Mouse (Mus musculus) heart, embryonic 11.5 days (tissue): ENCODE data around the gene Astn2. TPM values are rescaled to one million over a fixed set of nuclear protein-coding genes. Genes with fewer than 3 reads are reported as not detected.

ENCODE experiments used
- ATAC-seq: fragments of 200-750 bp; cut with Nextera tagmentation; replicated peaks from 2 replicates; pipeline ENCODE4 v1.8.0; 2017; ENCODE audit warnings: moderate library complexity; ENCODE audit not compliant: insufficient number of reproducible peaks, low FRiP score, low TSS enrichment
- H3K27ac ChIP-seq: fragments of 300-500 bp; sonication (generic); 2 replicates; pipeline ENCODE4 v1.5.1; 2014; ENCODE audit warnings: mild to moderate bottlenecking, low read depth, low read length
- H3K27me3 ChIP-seq: fragments of 300-500 bp; sonication (generic); 2 replicates; pipeline ENCODE4 v1.6.1; 2014; ENCODE audit warnings: mild to moderate bottlenecking, low read length, mixed read lengths; ENCODE audit not compliant: control insufficient read depth, insufficient read depth
- H3K36me3 ChIP-seq: fragments of 300-500 bp; sonication (generic); 2 replicates; pipeline ENCODE4 v1.6.1; 2014; ENCODE audit warnings: mild to moderate bottlenecking, low read length, moderate library complexity, mixed read lengths; ENCODE audit not compliant: control insufficient read depth, insufficient read depth
- H3K4me1 ChIP-seq: fragments of 300-500 bp; sonication (generic); 2 replicates; pipeline ENCODE4 v1.6.1; 2014; ENCODE audit warnings: low read length; ENCODE audit not compliant: control insufficient read depth, insufficient read depth
- H3K4me2 ChIP-seq: fragments of 300-500 bp; sonication (generic); 2 replicates; pipeline ENCODE4 v1.6.1; 2014; ENCODE audit warnings: mild to moderate bottlenecking, moderate library complexity
- H3K4me3 ChIP-seq: fragments of 300-500 bp; sonication (generic); 2 replicates; pipeline ENCODE4 v1.5.1; 2014; ENCODE audit warnings: low read depth, low read length
- H3K9ac ChIP-seq: fragments of 300-500 bp; sonication (generic); 2 replicates; pipeline ENCODE4 v1.6.1; 2014; ENCODE audit warnings: mild to moderate bottlenecking, low read depth, low read length, moderate library complexity
- H3K9me3 ChIP-seq: fragments of 300-500 bp; sonication (generic); replicated peaks from 2 replicates; pipeline ENCODE4 v1.6.1; 2016; ENCODE audit warnings: low read length; ENCODE audit not compliant: control insufficient read depth
- WGBS: fragments of 180-500 bp; shearing (Covaris S2); extraction: QIAGEN DNeasy Blood & Tissue Kit; methylation state at CpG from one replicate; pipeline ENCODE4 v1.1.7; 2014; ENCODE audit not compliant: insufficient replicate concordance; 5-methylcytosine and 5-hydroxymethylcytosine counted together
- polyA plus RNA-seq: library from polyadenylated mRNA; unstranded; fragments of >200 nt; fragmentation: Nextera tagmentation; extraction: Ambion mirVana; gene quantifications from 2 replicates; pipeline ENCODE4 v1.2.1, GENCODE M21; 2014

Gene Astn2
- polyA plus RNA-seq, 1 experiment from 2014 or later: 0.14 TPM

GRCm38 (mm10) chr4:66402611-66403010 lies 1.8 kb downstream of the Astn2 start:
- no peak overlapping the region for H3K27ac ChIP-seq
- no peaks in the 10 kb centered on the region; the same call in 1 of the 2 replicates for H3K4me1 ChIP-seq
- peak overlapping the region; percentile 69 for H3K4me3 ChIP-seq
- H3K36me3 ChIP-seq: no peaks in the 10 kb centered on the region
- WGBS: under 1% methylated on average over 24 of the region's 24 CpGs
- no peak for ATAC-seq
- H3K27me3 ChIP-seq: peaks cover 44% of the 10 kb centered on the region
- no peak overlapping the region for H3K9ac ChIP-seq
- H3K4me2 ChIP-seq: peak overlapping the region; percentile 98
- H3K9me3 ChIP-seq: no peaks in the 10 kb centered on the region

DNA sequence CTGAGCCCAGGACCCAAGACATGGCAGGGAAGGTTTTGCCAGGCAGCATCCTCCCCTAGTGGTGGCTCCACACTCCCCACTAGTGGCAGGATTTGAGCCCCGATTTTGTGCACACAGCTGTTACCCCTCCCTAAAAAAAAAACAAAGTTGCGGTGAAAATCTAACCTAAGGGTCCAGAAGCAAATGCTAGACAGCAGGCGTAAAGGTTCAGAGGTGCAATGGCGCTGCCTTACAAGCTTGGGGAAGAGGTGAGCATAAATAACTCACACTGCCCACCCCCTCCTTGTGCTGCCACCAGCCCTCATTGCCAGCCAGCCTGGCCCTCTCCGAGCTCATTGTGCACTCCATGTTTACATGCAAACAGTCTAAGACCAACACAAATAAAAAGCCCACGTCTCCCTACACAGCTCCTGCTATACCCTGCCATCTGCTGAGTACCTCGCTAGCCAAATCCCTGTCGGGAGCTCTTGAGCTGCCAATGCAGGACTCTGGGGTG lies 3.2 kb downstream of the Astn2 start:
- H3K9me3 ChIP-seq: no peaks in the 10 kb centered on the region
- no peaks in the 10 kb centered on the region for H3K36me3 ChIP-seq
- H3K4me1 ChIP-seq: no peaks in the 10 kb centered on the region; the same call in 1 of the 2 replicates
- peaks cover 44% of the 10 kb centered on the region for H3K27me3 ChIP-seq
- no peak overlapping the region for H3K4me3 ChIP-seq
- H3K27ac ChIP-seq: no peak overlapping the region
- ATAC-seq: no peak
- H3K9ac ChIP-seq: no peak overlapping the region
- H3K4me2 ChIP-seq: no peak overlapping the region
- 24% methylated on average over 8 of the region's 8 CpGs for WGBS

GRCm38 (mm10) chr4:66399066-66399465 lies 5.3 kb downstream of the Astn2 start:
- peaks cover 31% of the 10 kb centered on the region for H3K27me3 ChIP-seq
- 54% methylated on average over 4 of the region's 4 CpGs for WGBS
- H3K9me3 ChIP-seq: no peaks in the 10 kb centered on the region
- no peaks in the 10 kb centered on the region for H3K36me3 ChIP-seq
- no peak overlapping the region for H3K9ac ChIP-seq
- no peak for ATAC-seq
- no peak overlapping the region for H3K27ac ChIP-seq
- H3K4me3 ChIP-seq: no peak overlapping the region
- no peaks in the 10 kb centered on the region; the same call in 1 of the 2 replicates for H3K4me1 ChIP-seq
- H3K4me2 ChIP-seq: no peak overlapping the region

DNA sequence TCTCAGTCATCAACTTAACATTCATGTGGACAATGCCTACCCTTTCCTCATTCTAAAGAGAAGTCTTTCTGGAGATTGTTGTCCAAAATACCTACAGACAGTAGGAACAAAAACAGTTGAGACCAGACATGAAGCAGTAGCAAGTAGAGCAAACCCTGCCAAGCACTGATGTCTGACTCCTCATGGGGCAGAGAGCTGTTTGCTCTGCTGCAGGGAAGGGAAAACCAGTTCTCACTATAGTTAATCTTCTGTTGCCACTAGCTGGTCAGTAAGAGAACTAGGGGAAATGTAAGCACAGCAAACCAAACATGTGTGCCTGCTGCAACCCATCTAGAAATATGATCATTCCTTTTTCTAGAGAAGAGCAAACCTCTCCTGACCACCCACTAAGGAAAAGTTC lies 7.2 kb downstream of the Astn2 start:
- no peak overlapping the region for H3K4me3 ChIP-seq
- H3K36me3 ChIP-seq: no peaks in the 10 kb centered on the region
- no peaks in the 10 kb centered on the region for H3K4me1 ChIP-seq
- H3K27me3 ChIP-seq: peaks cover 13% of the 10 kb centered on the region
- no peaks in the 10 kb centered on the region for H3K9me3 ChIP-seq
- no peak for ATAC-seq
- no peak overlapping the region for H3K27ac ChIP-seq
- no peak overlapping the region for H3K4me2 ChIP-seq
- no peak overlapping the region for H3K9ac ChIP-seq

GRCm38 (mm10) chr4:66393294-66393693 lies 11.1 kb downstream of the Astn2 start:
- H3K36me3 ChIP-seq: no peaks in the 10 kb centered on the region
- 67% methylated on average over 4 of the region's 4 CpGs for WGBS
- ATAC-seq: no peak

GRCm38 (mm10) chr4:66390480-66390879 lies 13.9 kb downstream of the Astn2 start:
- H3K4me3 ChIP-seq: no peak overlapping the region
- 18% methylated on average over 4 of the region's 4 CpGs for WGBS
- no peak overlapping the region for H3K9ac ChIP-seq
- no peaks in the 10 kb centered on the region for H3K27me3 ChIP-seq
- no peak overlapping the region for H3K4me2 ChIP-seq
- ATAC-seq: no peak
- no peaks in the 10 kb centered on the region for H3K4me1 ChIP-seq
- H3K9me3 ChIP-seq: no peaks in the 10 kb centered on the region
- no peaks in the 10 kb centered on the region for H3K36me3 ChIP-seq
- H3K27ac ChIP-seq: no peak overlapping the region

More at GRCm38 (mm10) chr4:66393294-66393693, 11.1 kb downstream of the Astn2 start:
- Histone ChIP-seq H3K4me3 (no peak overlapping the region), H3K27me3 (no peaks in the 10 kb centered on the region), H3K27ac (no peak overlapping the region), H3K9ac (no peak overlapping the region), H3K4me1 (no peaks in the 10 kb centered on the region), H3K9me3 (no peaks in the 10 kb centered on the region), H3K4me2 (no peak overlapping the region)

GRCm38 (mm10) chr4:66378586-66378985 lies 25.8 kb downstream of the Astn2 start:
- Histone ChIP-seq H3K4me2 (no peak overlapping the region), H3K4me3 (no peak overlapping the region), H3K36me3 (no peaks in the 10 kb centered on the region), H3K27me3 (no peaks in the 10 kb centered on the region), H3K9me3 (no peaks in the 10 kb centered on the region; the same call in 1 of the 2 replicates), H3K9ac (no peak overlapping the region), H3K27ac (no peak overlapping the region), H3K4me1 (no peaks in the 10 kb centered on the region)
- WGBS: 29% methylated on average over 2 of the region's 2 CpGs
- no peak for ATAC-seq

DNA sequence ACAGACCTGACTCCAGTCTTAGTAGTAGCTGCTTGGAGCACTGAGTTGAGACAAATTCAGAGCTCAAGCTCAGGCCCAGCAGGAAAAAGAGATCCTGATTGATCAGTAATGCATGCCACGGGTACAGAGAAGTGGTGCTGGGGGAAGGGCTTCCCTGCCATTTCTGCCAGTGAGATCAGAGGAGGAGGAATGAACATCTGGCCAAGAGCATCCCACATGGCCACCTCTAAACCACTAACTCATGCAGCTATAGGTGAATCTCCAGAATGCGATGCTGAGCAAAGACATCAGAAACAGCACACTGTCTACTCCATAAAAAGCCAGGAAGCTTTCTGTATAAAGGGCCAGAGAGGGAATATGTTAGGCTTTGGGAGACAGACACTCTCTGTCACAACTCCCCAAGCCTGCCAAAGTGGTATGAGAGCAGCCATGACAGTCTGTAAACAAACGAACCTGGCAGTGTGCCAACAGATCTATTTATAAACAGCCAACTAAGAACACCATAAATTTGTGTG lies 33.8 kb downstream of the Astn2 start:
- Histone ChIP-seq H3K27ac (no peak overlapping the region), H3K9me3 (no peaks in the 10 kb centered on the region), H3K27me3 (no peaks in the 10 kb centered on the region), H3K4me2 (no peak overlapping the region), H3K4me3 (no peak overlapping the region), H3K36me3 (no peaks in the 10 kb centered on the region), H3K9ac (no peak overlapping the region), H3K4me1 (no peaks in the 10 kb centered on the region)
- 46% methylated on average over 3 of the region's 3 CpGs for whole genome bisulfite sequencing
- no peak for ATAC-seq

DNA sequence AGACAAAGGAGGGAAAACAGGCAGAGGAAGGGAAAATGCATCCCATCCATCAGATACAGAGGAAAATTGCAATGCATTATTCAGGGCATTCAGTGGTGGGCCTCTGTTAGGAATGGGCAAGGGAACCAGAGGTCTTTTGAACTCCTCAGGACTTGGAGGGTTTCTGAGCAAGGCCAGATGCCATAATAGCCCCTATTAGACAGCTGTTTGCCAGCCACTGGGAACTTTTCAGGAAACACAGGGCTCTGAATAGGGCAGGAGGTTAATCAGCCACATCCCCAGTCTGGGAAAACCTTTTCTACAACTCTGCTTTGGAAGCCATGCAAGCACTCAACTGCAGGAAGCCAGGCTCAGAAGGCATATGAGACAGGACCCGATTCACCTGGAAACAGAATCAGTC lies 38.9 kb downstream of the Astn2 start:
- no peaks in the 10 kb centered on the region for H3K36me3 ChIP-seq
- no peak overlapping the region for H3K4me2 ChIP-seq
- no peak for ATAC-seq
- H3K4me3 ChIP-seq: no peak overlapping the region
- H3K9ac ChIP-seq: no peak overlapping the region
- H3K27ac ChIP-seq: no peak overlapping the region
- H3K9me3 ChIP-seq: no peaks in the 10 kb centered on the region
- H3K27me3 ChIP-seq: no peaks in the 10 kb centered on the region
- 71% methylated on average over 1 of the region's 1 CpGs for WGBS
- no peaks in the 10 kb centered on the region for H3K4me1 ChIP-seq
